Mouse (Mus musculus) frontal cortex, adult (tissue): ENCODE data around the gene Psph.

ENCODE experiments used
- ATAC-seq: cut with Nextera tagmentation; 2 replicates; pipeline ENCODE4 v1.9.2; 2017; ENCODE audit warnings: mild to moderate bottlenecking, moderate library complexity, mixed read lengths; ENCODE audit not compliant: low TSS enrichment

Psph gene

GRCm38 (mm10) chr5:129731021-129731420 lies 56.2 kb downstream of the Psph start:
- no peak for ATAC-seq

GRCm38 (mm10) chr5:129730344-129730743 lies 56.9 kb downstream of the Psph start:
- no peak for ATAC-seq

GRCm38 (mm10) chr5:129729286-129729685 lies 58.0 kb downstream of the Psph start:
- no peak for ATAC-seq

- no peak for ATAC-seq
Measured at GRCm38 (mm10) chr5:129726784-129727183, 60.5 kb downstream of the Psph start.

- no peak for ATAC-seq
Measured at GRCm38 (mm10) chr5:129725774-129726392, 61.4 kb downstream of the Psph start.

- ATAC-seq: peak; percentile 90
Measured at GRCm38 (mm10) chr5:129724834-129725773, 62.1 kb downstream of the Psph start, which contains the start of gene Nipsnap2. Gene Nipsnap2, plus strand, starts transcription at chr5:129725063.

GRCm38 (mm10) chr5:129724268-129724667 lies 63.0 kb downstream of the Psph start:
- no peak for ATAC-seq

- no peak for ATAC-seq
Measured at GRCm38 (mm10) chr5:129720176-129720575, 67.1 kb downstream of the Psph start.

- ATAC-seq: no peak
Measured at GRCm38 (mm10) chr5:129717016-129717415, 70.2 kb downstream of the Psph start.
